Mouse (Mus musculus) E14TG2a.4 (cell line): ENCODE data around the gene Cnfn.
A peak's percentile ranks its signal among the peaks of the same experiment; 100 is the strongest.

ENCODE experiments used
- CTCF ChIP-seq: conservative IDR thresholded peaks from 2 replicates; pipeline ENCODE4 v1.5.1; 2014; ENCODE audit warnings: low read length
- NANOG ChIP-seq: IDR thresholded peaks from 2 replicates; pipeline ENCODE4 v1.6.1; 2014; ENCODE audit warnings: borderline replicate concordance, low read length, mixed read lengths

DNA sequence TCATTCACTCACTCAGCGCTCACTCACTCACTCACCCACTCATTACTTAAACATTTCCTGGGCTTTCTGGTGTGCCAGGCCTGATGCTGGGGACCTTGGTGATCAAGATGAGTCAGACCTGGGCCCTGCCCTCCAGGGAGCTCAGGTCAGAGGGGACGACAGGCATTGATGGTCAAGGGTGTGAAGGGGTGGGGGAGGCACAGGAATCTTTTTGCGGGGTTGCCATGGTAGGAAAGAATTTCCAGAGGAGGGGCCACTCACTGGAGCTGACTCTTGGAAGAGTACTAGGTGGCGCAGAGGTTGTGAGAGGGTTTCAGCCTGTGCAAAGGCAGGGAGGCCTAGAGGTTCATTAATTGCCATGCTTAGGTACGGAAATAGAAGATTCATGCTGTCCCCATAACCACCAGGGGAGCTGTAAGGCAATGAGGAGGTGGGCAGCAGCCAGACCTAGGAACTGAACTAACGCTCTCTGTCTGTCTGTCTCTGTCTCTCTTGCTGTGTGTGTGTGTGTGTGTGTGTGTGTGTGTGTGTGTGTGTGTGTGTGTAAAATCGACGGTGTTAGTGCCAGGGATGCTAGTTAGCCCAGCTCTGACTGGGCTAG, 7.7 kb upstream of the Cnfn start:
- TF ChIP-seq CTCF (0 out of 2 replicates have a peak, but pooled peaks have one; percentile 11), NANOG (no peak)
